Mouse (Mus musculus) kidney, adult 9 months (tissue): ENCODE results near the gene Nipsnap1.

ENCODE experiments used
- DNase-seq: peaks from one replicate; pipeline ENCODE4 v3.0.0; 2022

Nipsnap1 gene

DNA sequence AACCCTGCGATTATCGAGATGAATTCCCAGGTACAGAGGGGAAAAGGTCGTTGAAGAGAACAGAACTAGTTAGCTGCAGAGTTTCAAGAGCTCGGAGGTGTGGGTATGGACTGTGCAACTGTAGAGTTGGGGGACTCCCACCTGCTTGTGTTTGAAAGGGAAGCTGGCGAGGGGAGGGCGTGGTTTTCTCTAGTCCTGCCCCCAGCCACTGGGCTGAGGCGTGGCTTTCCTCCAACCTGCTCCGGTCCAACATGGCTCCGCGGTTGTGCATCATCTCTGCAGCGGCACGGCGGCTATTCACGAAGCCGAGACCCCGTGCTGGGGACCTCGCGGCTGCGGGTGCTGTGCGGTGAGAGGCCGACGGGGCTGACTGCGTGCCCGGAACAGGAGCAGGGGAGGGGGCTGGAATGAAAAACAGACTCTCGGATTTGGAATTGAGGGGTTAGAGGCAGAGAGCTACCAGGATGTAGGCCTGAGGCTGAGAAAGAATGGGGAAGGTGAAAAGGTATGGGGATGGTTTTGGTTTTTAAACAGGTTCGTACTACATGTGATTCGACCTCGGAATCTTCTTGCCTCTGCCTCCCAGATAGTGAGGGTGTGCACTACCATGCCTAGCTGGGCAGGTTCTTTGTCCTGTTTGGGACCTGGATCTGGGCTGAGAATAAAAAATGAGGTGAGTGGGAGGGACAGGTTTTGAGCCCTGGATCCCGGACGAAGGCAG, at the start of gene Nipsnap1:
Gene Nipsnap1, plus strand, starts transcription at position 197 of the 721 bp plus-strand sequence.
- DNase-seq = peak; percentile 91

DNA sequence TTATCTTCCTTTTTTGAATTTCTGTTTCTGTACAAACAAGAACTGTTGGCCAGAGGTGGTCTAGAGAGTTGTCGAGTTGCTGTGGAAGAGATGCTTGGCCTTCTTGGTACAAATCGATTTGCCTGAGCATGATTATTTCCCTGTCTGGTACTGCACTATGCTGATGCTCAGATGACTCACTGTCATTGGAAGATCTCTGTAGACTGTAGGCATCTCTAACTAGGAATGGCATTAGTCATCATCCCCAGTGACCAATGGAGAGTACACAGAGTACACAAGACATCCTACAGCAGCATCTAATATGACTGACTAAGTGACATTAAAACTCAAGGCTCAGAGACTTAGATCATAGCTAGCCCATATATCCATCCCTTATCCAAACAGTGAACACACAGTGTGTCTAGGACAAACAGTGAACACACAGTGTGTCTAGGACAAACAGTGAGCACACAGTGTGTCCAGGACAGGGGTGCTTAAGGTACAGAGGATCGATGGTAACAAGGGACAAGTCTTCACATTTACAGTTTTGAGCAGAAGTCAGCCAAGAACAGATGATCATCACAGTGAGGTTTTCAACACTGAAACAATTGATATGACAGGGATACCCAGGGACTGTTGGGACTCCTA, 47.5 kb upstream of the Nipsnap1 start:
- no peak for DNase-seq

DNA sequence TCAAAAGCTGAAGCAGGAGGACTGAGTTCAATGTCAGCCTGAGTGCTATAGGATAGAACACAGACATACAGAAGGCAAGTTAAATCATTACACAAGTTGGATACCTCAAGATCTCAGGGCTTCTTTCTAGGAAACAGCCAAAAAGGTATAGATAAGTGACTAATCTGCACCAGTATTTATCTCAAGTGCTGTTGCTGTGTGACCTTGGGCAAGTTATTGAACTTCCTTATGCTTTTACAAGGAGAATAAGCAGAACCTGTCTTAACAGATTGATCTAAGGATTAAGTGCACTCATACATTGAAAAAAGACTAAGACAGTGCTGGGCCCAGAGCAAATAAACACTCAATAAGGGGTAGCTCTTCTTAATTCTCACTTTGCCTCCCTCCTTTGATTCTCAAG, 46.4 kb upstream of the Nipsnap1 start:
- DNase-seq = no peak

DNA sequence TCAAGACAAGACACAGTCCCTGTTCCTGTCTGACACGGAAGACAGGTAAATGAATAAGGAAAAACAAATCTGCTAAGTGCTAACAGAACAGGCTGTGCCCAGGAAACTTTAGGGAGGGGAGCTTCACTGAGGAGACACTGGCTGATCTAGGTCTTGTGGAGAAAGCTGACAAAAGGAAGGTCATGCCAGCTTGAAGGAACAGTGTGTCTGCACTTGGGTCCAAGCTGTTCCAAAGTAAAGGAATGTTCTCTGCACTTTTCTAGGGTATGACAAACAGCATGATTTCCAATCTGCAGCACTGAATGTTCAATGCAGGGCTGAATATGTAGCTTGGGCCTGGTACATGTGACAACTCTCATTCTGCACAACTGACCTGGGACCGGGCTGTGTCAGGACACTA, 45.8 kb upstream of the Nipsnap1 start:
- DNase-seq = no peak

DNA sequence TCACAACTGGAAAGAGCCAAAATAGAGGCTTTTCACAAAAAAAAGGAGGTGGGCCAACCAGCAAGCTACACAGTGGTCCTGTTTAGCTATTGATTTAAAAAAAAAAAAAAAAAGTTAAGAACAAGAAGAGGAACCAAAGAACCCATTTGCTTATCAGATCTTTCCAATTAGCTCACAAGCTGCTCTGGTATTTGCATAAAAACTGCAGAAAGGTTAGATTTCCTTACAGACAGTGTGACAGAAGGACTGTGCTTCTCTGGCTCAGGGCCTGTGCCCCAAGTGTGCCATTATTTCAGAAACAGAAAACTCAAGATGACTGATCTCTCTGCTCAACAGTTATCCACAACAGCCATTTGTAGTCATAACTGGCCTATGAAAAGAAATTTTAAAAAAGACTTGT, 42.7 kb upstream of the Nipsnap1 start:
- no peak for DNase-seq

DNA sequence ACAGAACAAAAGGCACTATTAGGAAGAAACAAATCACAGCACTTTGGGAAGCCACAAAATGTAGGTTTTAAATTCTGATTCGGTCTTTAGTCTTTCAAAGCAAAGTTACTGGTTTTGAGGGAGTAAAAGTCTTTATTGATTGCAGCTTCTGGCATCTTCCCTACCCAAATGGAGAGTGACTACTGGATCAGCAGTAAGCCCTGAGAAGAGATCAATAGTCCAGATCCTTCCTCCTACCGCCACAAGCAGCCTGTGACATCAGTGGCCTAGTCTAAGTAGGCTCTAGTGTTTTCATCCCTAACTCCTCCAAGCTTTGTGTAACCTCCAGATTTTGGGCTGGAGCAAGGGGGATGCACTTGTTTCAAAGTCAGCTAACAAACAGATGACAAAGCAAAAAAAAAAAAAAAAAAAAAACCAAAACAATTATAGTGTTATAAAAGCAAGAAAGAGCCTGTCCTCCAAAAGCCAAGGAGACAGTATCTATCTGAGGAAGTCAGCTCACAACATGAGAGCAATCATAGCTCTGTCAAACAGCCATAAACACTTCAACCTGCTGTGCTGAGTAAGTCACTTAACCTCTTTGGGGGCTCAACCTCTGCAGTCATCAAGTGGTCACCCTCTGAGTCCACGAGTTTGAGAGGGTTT, 40.3 kb upstream of the Nipsnap1 start:
- no peak for DNase-seq

DNA sequence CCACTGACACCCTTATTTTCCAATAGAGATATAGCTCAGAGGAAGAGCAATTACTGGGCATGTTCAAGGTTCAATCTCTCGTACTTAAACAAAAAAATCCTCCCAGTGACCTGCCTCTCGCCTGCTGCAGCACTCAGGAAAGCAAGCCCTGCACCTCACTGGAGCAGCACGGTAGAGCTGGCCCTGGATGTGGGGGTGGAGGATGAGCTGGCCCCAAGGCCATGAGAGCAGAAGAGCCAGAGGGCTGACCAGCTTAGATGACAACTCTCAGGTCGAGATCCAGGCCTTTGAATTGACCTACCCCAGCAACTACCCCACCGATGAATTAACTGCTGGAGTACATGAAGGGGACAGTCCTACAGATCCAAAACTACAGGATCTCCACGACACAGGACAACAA, 38.3 kb upstream of the Nipsnap1 start:
- no peak for DNase-seq

DNA sequence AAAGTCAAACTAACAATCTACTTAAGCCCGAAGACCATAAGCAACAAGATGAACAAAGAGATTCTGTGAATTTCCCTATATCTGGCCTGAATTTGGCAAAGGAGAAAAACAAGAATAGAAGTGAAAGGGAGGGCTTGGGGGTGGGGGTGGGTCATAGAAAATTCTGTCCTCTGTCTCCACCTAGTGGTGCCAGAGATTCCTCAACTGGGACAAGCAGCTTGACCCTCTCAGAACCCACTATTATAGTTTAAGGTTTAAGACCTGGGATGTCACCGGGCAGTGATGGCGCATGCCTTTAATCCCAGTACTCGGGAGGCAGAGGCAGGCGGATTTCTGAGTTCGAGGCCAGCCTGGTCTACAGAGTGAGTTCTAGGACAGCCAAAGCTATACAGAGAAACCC, 37.0 kb upstream of the Nipsnap1 start:
- peak; percentile 49 for DNase-seq

DNA sequence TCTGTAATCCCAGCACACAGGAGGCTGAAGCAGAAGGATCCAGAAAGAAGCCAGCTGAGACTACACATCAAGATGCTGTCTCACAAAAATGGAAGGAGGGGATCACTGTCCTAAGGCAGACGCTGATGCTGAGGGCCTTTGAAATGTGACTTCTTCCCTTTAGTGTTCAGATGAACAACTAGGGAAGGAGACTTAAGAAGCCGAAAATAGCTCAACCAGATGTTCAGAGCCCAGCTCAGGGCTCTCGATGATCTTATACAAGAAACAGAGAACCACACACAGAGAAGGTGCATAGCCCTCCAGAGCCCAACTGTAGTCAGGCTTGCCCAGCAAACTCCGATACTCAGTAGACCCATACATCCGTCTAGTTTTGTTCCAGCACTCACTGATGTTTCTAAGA, 36.4 kb upstream of the Nipsnap1 start:
- DNase-seq = no peak

DNA sequence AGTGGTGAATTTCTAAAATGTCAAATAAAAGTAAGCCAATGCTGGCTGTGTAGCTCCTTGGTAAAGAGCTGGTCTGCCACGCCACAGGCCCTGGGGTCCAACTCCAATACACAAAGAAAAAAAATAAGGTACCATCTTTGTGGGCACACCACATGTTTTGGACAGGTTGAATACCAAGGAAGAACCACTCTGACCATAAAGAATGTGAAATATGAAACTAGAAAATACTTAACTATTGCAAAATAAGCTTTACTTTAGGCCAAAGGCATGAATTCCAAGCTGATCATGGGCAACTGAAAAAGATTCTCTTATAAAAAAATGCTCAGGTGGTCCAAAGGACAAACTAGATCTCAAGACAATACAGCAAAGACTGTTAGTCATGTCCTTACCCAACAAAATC, 35.5 kb upstream of the Nipsnap1 start:
- no peak for DNase-seq

DNA sequence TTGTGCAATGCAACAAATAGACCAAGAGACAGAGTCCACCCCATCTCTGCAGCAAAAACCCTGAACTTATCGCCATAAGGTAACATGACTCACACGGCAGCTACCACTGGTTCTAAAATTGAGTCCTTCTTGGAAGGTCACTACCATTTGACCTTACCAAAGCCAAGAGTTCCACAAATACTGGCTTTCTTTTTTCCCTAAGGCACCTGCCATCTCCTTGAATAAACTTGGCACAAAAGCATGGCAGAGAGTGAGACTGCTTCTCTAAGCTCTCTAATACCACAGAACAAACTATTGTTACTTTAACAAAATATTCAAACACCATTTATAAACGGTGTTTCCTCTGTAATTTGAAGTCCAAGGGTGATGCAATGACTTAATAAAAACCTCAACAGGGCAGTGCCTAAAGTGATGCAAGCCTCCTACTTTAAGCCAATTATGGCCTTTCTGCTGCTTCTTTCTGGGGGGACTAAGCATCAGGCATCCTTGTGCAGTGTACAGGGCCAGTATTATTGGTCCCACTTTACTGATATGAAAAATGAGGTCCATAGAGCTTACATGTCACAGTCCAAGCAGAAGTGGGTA, 32.7 kb upstream of the Nipsnap1 start:
- no peak for DNase-seq

DNA sequence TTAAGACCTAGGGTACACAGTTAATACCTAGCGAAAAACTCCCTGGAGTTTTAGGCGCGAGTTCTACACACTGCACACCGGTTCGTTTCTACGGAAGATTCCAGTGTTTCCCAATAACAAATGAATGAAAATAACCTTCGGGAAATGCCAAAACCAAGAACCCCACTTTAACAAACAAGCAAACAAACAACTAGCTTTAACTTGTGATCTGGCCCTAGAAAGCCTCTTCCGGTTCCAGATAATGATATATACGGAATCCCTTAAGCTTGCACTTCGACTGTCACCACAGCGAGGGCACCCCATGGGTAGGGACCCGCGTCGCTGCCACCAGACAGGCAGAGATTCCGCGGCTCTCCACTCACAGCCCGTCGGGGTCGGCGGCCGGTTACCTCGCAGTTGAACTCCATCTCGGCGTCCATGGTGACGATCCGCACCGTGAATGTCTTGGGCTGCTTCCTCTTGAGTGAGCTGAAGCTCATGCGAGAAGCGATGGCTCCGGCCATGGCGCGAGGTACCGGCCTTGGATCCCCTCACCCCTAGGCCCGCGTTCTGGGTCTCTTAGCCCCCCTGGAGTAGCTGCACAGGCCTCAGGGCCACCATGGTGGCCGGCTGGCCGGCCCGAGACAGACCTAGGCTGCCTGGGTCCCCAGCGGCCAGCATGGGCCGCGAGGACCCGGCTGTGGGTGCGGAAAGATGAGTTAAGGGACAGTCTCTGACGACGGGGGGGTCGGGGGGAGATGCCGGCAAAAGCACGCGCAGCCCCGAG, 25.1 kb upstream of the Nipsnap1 start:
- peak; percentile 50 for DNase-seq

DNA sequence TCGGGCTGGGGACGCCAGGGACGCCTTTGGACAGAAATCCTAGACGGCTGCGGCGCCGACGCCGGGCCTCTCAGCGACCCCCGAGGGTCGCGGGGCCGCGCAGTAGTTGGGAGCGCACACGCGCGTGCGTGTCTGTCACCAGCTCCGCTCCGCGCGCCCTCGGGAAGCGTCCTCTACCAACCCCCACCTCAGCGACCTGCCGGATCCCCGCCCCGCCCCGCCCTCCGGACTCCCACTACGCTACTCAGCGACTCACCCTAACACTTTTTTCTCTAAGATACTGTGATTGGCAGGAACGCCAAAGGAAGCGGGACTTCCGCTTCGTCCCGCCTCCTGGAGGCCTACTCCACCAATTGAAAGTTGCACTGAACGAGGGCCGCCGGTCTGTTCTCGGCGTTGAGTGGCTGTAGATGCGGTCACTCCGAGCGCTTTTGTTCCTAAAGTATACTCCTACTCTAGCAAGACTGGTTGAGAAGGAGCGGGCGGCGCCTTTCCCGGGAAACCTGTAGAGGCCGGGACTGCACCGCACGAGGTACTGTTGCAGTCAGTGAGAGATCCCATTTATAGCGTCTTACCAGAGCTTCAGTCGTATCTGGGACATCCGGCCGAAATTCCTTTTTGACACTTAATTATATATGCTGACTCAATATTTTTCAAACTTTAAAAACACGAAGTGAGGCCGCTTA, 24.4 kb upstream of the Nipsnap1 start, which contains the start of gene Nf2:
Gene Nf2, minus strand, starts transcription at position 279 of the 686 bp plus-strand sequence.
- DNase-seq = peak; percentile 100

DNA sequence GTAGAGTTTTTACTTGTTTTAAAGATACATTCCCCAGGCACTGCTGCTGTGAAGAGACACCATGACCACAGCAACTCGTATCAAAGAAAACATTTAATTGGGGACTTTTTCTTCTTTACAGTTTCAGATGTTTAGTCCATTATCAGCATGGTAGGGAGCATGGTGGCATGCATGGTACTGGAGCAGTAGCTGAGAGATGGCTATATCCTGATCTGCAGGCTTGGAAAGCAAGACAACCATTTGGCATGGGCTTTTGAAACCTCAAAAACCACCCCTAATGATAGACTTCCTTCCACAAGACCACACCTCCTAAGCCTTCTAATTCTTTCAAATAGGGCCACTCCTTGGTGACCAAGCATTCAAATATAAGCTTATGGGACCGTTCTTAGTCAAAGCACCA, 23.3 kb upstream of the Nipsnap1 start:
- no peak for DNase-seq

DNA sequence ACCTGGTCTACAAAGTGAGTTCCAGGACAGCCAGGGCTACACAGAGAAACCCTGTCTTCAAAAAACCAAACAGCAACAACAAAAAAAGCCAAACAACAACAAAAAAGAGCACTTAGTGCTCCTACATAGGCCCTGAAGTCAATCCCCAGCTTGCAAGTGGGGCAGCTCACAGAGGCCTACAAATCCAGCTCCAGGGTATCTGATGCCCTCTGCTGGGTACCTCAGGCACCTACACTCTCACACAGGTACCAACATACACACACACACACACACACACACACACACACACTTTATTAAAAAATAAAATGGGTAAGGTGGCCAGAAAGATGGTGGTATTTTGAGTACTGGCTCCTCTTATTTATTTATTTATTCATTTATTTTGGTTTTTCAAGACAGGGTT, 20.7 kb upstream of the Nipsnap1 start:
- no peak for DNase-seq

DNA sequence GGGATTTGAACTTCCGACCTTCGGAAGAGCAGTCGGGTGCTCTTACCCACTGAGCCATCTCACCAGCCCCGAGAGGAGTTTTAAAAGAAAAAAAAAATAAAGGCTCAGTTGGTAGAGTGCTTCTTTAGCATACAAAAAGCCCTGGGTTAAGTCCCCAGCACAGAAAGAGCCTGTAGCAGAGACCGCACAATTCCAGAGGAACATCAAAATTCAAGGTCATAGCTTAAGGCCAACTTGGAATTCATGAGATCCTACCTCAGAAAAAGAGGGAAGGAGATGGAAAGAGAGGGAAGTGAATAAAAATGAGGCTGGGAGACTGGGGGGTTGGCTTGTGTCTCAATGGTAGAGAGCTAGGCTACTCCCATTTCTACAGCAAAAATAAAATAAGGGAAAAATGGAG, 19.6 kb upstream of the Nipsnap1 start:
- DNase-seq = no peak

DNA sequence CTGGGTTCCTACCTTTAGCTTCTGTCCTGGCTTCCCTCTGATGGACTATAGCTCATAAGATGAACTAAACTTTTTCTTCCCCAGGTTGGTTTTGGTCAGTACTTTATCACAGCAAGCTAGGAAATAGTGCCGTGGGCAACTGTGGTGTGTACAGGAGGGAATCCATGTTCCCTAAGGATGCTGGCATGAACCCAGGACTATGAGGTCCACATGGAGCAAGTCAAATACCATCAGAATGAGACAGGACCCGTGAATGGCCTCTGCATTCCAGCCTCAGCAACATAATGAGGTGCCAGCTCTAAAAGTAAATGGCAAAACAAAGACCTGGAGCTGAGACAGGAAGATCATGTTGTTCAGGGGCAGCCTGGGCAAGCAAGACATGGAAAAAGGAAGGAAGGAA, 15.3 kb upstream of the Nipsnap1 start:
- DNase-seq = no peak

DNA sequence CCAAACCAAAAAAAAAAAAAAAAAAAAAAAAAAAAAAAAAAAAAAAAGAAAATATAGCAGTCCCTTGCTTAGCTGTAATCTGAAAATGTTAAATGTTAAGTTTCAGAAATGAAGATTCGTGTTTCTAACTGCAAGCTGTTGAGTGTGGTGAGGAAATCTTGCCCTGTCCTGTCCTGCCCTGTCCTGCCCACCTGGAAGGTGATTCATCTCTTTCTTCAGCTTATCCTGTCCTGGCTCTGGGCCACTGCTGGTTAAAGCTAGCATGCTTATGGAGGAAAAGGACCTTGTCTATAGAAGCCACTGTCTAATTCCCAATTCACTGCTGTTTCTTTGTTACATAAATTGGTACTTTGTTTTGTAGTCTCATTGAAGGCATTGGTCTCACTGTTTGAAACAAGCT, 12.8 kb upstream of the Nipsnap1 start:
- no peak for DNase-seq

DNA sequence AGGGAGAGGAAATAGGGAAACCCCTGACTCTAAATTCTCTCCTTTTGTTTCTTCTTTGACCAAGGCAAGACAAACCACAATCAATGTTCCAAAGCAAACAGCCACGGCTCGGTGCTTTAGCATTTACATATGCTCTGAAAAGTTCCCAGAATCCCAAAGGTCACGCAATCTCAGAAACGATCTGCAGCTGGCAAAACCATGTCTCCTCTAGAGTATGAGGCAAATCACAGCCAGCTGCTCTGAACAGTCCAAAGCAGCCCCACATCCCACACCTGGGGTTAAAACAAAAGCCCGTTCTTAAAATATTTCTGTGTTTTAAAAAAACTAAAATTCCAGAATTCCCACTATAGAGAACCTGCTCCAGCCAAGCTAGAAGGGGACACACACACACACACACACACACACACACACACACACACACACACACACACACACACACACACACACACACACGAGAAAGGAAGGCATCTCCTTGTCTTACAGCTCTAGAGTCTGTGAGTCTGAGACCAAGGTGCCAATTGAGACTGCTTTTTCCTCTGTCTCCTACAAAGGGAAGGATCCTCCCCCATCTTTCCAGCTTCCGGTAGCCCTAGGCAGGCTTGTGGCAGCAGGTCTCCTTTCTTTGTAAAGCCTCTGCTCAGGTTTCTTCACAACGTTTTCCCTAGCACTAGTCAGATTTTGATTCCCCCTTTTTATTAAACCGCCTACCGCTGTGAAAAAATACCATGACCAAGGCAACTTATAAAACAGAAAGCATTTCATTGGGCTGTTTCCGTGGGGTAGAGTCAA, 11.7 kb upstream of the Nipsnap1 start:
- no peak for DNase-seq

DNA sequence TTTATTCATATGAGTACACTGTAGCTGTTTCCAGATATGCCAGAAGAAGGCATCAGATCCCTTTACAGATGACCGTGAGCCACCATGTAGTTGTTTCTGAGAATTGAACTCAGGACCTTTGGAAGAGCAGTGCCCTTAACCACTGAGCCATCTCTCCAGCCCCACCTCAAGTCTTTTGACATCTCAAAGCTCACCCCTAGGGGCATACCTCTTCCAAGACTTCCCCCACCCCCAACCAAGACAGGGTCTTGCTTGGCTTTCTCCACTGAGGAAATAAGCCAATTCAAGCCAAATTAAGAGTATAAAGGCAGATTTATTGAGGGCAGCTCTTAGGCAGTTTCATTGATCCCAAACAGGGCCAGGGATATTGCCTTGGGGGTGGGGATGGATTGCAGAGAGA, 11.0 kb upstream of the Nipsnap1 start:
- DNase-seq = no peak

DNA sequence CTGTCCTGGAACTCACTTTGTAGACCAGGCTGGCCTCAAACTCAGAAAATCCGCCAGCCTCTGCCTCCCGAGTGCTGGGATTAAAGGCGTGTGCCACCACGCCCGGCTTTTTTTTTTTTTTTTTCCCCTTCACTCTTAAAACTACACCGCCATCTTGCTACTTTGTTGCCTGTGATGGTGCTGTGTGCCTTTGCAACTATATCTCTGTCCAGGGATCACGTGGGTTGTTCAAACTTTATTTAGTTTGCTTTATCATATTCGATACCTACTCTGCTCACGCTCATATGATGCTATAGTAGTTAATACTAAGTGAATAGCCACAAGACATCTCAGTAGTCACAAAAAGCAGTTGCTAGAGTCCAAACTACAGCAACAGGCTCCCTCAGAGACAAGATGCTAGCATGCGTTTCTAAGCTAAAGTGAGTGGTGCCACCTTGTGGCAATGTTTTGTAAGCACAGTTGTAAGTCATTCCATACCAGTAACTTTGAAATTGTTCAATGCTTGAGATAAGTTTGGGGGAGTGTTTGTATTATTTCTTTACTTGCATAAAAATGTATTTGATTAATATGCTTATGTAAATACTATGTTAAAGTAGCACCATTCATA, 8.0 kb upstream of the Nipsnap1 start:
- DNase-seq = peak; percentile 80
